Mouse (Mus musculus) embryonic facial prominence, embryonic 10.5 days (tissue): ENCODE results near the gene Sh3d21. TPM values are rescaled to one million over a fixed set of nuclear protein-coding genes. Genes with fewer than 3 reads are reported as not detected.

Experiments
- DNase-seq: peaks from one replicate; pipeline ENCODE4 v3.0.0-alpha.2; 2017; ENCODE audit warnings: low spot score
- H3K27ac ChIP-seq: fragments of 300-500 bp; sonication (generic); replicated peaks from 2 replicates; pipeline ENCODE4 v1.5.1; 2016; ENCODE audit warnings: mild to moderate bottlenecking
- H3K27me3 ChIP-seq: fragments of 300-500 bp; sonication (generic); replicated peaks from 2 replicates; pipeline ENCODE4 v1.6.1; 2016; ENCODE audit warnings: low read depth, mild to moderate bottlenecking; ENCODE audit not compliant: poor library complexity, severe bottlenecking
- H3K36me3 ChIP-seq: fragments of 300-500 bp; sonication (generic); replicated peaks from 2 replicates; pipeline ENCODE4 v1.6.1; 2016; ENCODE audit warnings: mild to moderate bottlenecking, moderate library complexity
- H3K4me1 ChIP-seq: fragments of 300-500 bp; sonication (generic); 2 replicates; pipeline ENCODE4 v1.6.1; 2016
- H3K4me3 ChIP-seq: fragments of 300-500 bp; sonication (generic); 2 replicates; pipeline ENCODE4 v1.5.1; 2016; ENCODE audit warnings: mild to moderate bottlenecking, moderate library complexity
- H3K9me3 ChIP-seq: fragments of 300-500 bp; sonication (generic); 2 replicates; pipeline ENCODE4 v1.6.1; 2016; ENCODE audit warnings: mild to moderate bottlenecking
- WGBS: fragments of 180-500 bp; shearing (Covaris S2); methylation state at CpG from one replicate; pipeline ENCODE4 v1.1.7; 2016; 5-methylcytosine and 5-hydroxymethylcytosine counted together
- polyA plus RNA-seq: library from polyadenylated mRNA; unstranded; fragments of >200 nt; fragmentation: Nextera tagmentation; extraction: Ambion mirVana; gene quantifications from 2 replicates; pipeline ENCODE4 v1.2.1, GENCODE M21; 2016

Sh3d21 gene
- 2.0 and 3.1 TPM in 2 replicates for polyA plus RNA-seq

- Histone ChIP-seq H3K4me1 (peaks cover 23% of the 10 kb centered on the region), H3K36me3 (peaks cover 39% of the 10 kb centered on the region), H3K27ac (peak within 1 kb of the TSS; percentile 83), H3K27me3 (no peaks in the 10 kb centered on the region), H3K9me3 (no peaks in the 10 kb centered on the region), H3K4me3 (peak within 1 kb of the TSS; percentile 71)
- DNase-seq = peak; percentile 52
- 5% methylated on average over 22 of the region's 22 CpGs for WGBS
Measured at GRCm38 (mm10) chr4:126163067-126163659, at the start of gene Sh3d21. Gene Sh3d21, minus strand, starts transcription at chr4:126163491.

GRCm38 (mm10) chr4:126207081-126207480, 43.8 kb upstream of the Sh3d21 start:
- no peak overlapping the region for H3K27ac ChIP-seq
- H3K4me1 ChIP-seq = peaks cover 16% of the 10 kb centered on the region
- no peaks in the 10 kb centered on the region for H3K36me3 ChIP-seq
- H3K9me3 ChIP-seq = no peaks in the 10 kb centered on the region
- no peak overlapping the region for H3K4me3 ChIP-seq
- H3K27me3 ChIP-seq = no peaks in the 10 kb centered on the region
- DNase-seq = no peak
- WGBS = 63% methylated on average over 6 of the region's 6 CpGs

- peaks cover 25% of the 10 kb centered on the region for H3K4me1 ChIP-seq
- H3K27ac ChIP-seq = no peak overlapping the region
- peaks cover 5% of the 10 kb centered on the region for H3K36me3 ChIP-seq
- no peak overlapping the region for H3K4me3 ChIP-seq
- DNase-seq = no peak
- 74% methylated on average over 1 of the region's 1 CpGs for WGBS
- no peaks in the 10 kb centered on the region for H3K9me3 ChIP-seq
- H3K27me3 ChIP-seq = no peaks in the 10 kb centered on the region
Measured at GRCm38 (mm10) chr4:126205386-126205785, 42.1 kb upstream of the Sh3d21 start.

GRCm38 (mm10) chr4:126204661-126205230, 41.5 kb upstream of the Sh3d21 start:
- Histone ChIP-seq H3K4me3 (no peak overlapping the region), H3K36me3 (peaks cover 11% of the 10 kb centered on the region), H3K27me3 (no peaks in the 10 kb centered on the region), H3K4me1 (peaks cover 31% of the 10 kb centered on the region), H3K27ac (no peak overlapping the region), H3K9me3 (no peaks in the 10 kb centered on the region)
- DNase-seq = no peak
- 87% methylated on average over 12 of the region's 12 CpGs for WGBS

GRCm38 (mm10) chr4:126204016-126204415, 40.7 kb upstream of the Sh3d21 start:
- 83% methylated on average over 8 of the region's 8 CpGs for WGBS
- no peaks in the 10 kb centered on the region for H3K27me3 ChIP-seq
- peaks cover 34% of the 10 kb centered on the region for H3K4me1 ChIP-seq
- no peak overlapping the region for H3K4me3 ChIP-seq
- H3K36me3 ChIP-seq = peaks cover 19% of the 10 kb centered on the region
- peak overlapping the region; percentile 98; the same call in 1 of the 2 replicates for H3K27ac ChIP-seq
- DNase-seq = no peak
- H3K9me3 ChIP-seq = no peaks in the 10 kb centered on the region

- DNase-seq = no peak
- H3K27ac ChIP-seq = peak overlapping the region; percentile 98
- H3K36me3 ChIP-seq = peaks cover 24% of the 10 kb centered on the region
- H3K4me3 ChIP-seq = peak overlapping the region; percentile 83
- WGBS = 76% methylated on average over 10 of the region's 10 CpGs
- no peaks in the 10 kb centered on the region for H3K27me3 ChIP-seq
- no peaks in the 10 kb centered on the region for H3K9me3 ChIP-seq
- H3K4me1 ChIP-seq = peaks cover 34% of the 10 kb centered on the region
Measured at GRCm38 (mm10) chr4:126203336-126203895, 40.1 kb upstream of the Sh3d21 start.

- Histone ChIP-seq H3K27me3 (no peaks in the 10 kb centered on the region), H3K4me3 (peak within 1 kb of the TSS; percentile 83), H3K9me3 (no peaks in the 10 kb centered on the region), H3K27ac (peak within 1 kb of the TSS; percentile 98), H3K4me1 (peaks cover 34% of the 10 kb centered on the region), H3K36me3 (peaks cover 32% of the 10 kb centered on the region)
- under 1% methylated on average over 74 of the region's 75 CpGs for WGBS
- DNase-seq = peak; percentile 99
Measured at GRCm38 (mm10) chr4:126202303-126203181, 39.3 kb upstream of the Sh3d21 start, which contains the start of gene Thrap3. Gene Thrap3, minus strand, starts transcription at chr4:126202760.

GRCm38 (mm10) chr4:126201514-126202302, 38.4 kb upstream of the Sh3d21 start:
- Histone ChIP-seq H3K27me3 (no peaks in the 10 kb centered on the region), H3K27ac (peak overlapping the region; percentile 98), H3K36me3 (peaks cover 39% of the 10 kb centered on the region), H3K4me1 (peaks cover 34% of the 10 kb centered on the region), H3K9me3 (no peaks in the 10 kb centered on the region), H3K4me3 (peak overlapping the region; percentile 83)
- WGBS = under 1% methylated on average over 28 of the region's 28 CpGs
- DNase-seq = peak; percentile 63

- Histone ChIP-seq H3K9me3 (no peaks in the 10 kb centered on the region), H3K4me3 (peak overlapping the region; percentile 83), H3K27ac (no peak overlapping the region), H3K27me3 (no peaks in the 10 kb centered on the region), H3K4me1 (peaks cover 34% of the 10 kb centered on the region), H3K36me3 (peaks cover 50% of the 10 kb centered on the region)
- no peak for DNase-seq
- WGBS = 79% methylated on average over 2 of the region's 2 CpGs
Measured at GRCm38 (mm10) chr4:126200656-126201055, 37.4 kb upstream of the Sh3d21 start.

GRCm38 (mm10) chr4:126200036-126200435, 36.7 kb upstream of the Sh3d21 start:
- WGBS = 77% methylated on average over 1 of the region's 1 CpGs

GRCm38 (mm10) chr4:126199556-126199955, 36.3 kb upstream of the Sh3d21 start:
- 91% methylated on average over 6 of the region's 6 CpGs for WGBS
- no peak for DNase-seq
- Histone ChIP-seq H3K4me3 (peak overlapping the region; percentile 83; the same call in 1 of the 2 replicates), H3K27me3 (no peaks in the 10 kb centered on the region), H3K36me3 (peaks cover 61% of the 10 kb centered on the region), H3K9me3 (no peaks in the 10 kb centered on the region), H3K27ac (no peak overlapping the region), H3K4me1 (peaks cover 34% of the 10 kb centered on the region)

More at GRCm38 (mm10) chr4:126200036-126200435, 36.7 kb upstream of the Sh3d21 start:
- H3K9me3 ChIP-seq = no peaks in the 10 kb centered on the region
- peaks cover 56% of the 10 kb centered on the region for H3K36me3 ChIP-seq
- peaks cover 34% of the 10 kb centered on the region for H3K4me1 ChIP-seq
- no peak for DNase-seq
- H3K27ac ChIP-seq = no peak overlapping the region
- H3K4me3 ChIP-seq = peak overlapping the region; percentile 83
- H3K27me3 ChIP-seq = no peaks in the 10 kb centered on the region
